Mouse (Mus musculus): ENCODE measurements around the gene Gatd1.
"Not testable (repeated sequence)": the region's sequence is repeated elsewhere in the genome, so short reads cannot be mapped to it uniquely, and the experiment has no call there.

Gene Gatd1

GRCm38 (mm10) chr7:141413809-141414584, at the start of gene Gatd1:
Gatd1 (minus strand) TSS chr7:141414136.
- DNase-seq (ENCODE audit: low spot score in 2 of 2): peak; percentile 99 to 100

- peak in 1 of 2 experiments; percentile 20 for DNase-seq (ENCODE audit: low spot score in 2 of 2)
Measured at GRCm38 (mm10) chr7:141462333-141462821, 48.4 kb upstream of the Gatd1 start.

- peak in 1 of 2 experiments; percentile 24 for DNase-seq (ENCODE audit: low spot score in 2 of 2)
Measured at GRCm38 (mm10) chr7:141461521-141462332, 47.8 kb upstream of the Gatd1 start.

GRCm38 (mm10) chr7:141460391-141461113, 46.6 kb upstream of the Gatd1 start, which contains the start of gene Cracr2b:
Cracr2b (plus strand) TSS chr7:141461094.
- peak in 1 of 2 experiments; percentile 39 for DNase-seq (ENCODE audit: low spot score in 2 of 2)

GRCm38 (mm10) chr7:141460001-141460390, 46.1 kb upstream of the Gatd1 start:
- no peak for DNase-seq (ENCODE audit: low spot score in 2 of 2)

- peak in 1 of 2 experiments; percentile 24 for DNase-seq (ENCODE audit: low spot score in 2 of 2)
Measured at GRCm38 (mm10) chr7:141459301-141459711, 45.4 kb upstream of the Gatd1 start.

GRCm38 (mm10) chr7:141458661-141459060, 44.7 kb upstream of the Gatd1 start:
- peak in 1 of 2 experiments; percentile 21 for DNase-seq (ENCODE audit: low spot score in 2 of 2)

GRCm38 (mm10) chr7:141457986-141458660, 44.2 kb upstream of the Gatd1 start:
- peak in 1 of 2 experiments; percentile 29 for DNase-seq (ENCODE audit: low spot score in 2 of 2)

GRCm38 (mm10) chr7:141457236-141457635, 43.3 kb upstream of the Gatd1 start:
- peak in 1 of 2 experiments; percentile 21 for DNase-seq (ENCODE audit: low spot score in 2 of 2)

- peak in 1 of 2 experiments; percentile 25 for DNase-seq (ENCODE audit: low spot score in 2 of 2)
Measured at GRCm38 (mm10) chr7:141456739-141457138, 42.8 kb upstream of the Gatd1 start.

GRCm38 (mm10) chr7:141455610-141456314, 41.8 kb upstream of the Gatd1 start:
- peak in 1 of 2 experiments; percentile 62 for DNase-seq (ENCODE audit: low spot score in 2 of 2)

GRCm38 (mm10) chr7:141454967-141455551, 41.1 kb upstream of the Gatd1 start, which contains the start of gene Pnpla2:
Pnpla2 (plus strand) TSS chr7:141455198.
- DNase-seq (ENCODE audit: low spot score in 2 of 2): peak; percentile 95

GRCm38 (mm10) chr7:141453636-141454035, 39.7 kb upstream of the Gatd1 start:
- DNase-seq (ENCODE audit: low spot score in 2 of 2): no peak

- no peak for DNase-seq (ENCODE audit: low spot score in 2 of 2)
Measured at GRCm38 (mm10) chr7:141451928-141452327, 38.0 kb upstream of the Gatd1 start.

- peak; percentile 96 for DNase-seq (ENCODE audit: low spot score in 2 of 2)
Measured at GRCm38 (mm10) chr7:141447110-141447991, 33.4 kb upstream of the Gatd1 start, which contains the start of gene Rplp2. Rplp2 (plus strand) TSS chr7:141447370.

GRCm38 (mm10) chr7:141446374-141446773, 32.4 kb upstream of the Gatd1 start:
- not testable (repeated sequence) for DNase-seq (ENCODE audit: low spot score in 2 of 2)

GRCm38 (mm10) chr7:141443828-141444237, 29.9 kb upstream of the Gatd1 start, which contains the start of gene Pidd1:
Pidd1 (minus strand) TSS chr7:141444025.
- peak; percentile 52 to 55 for DNase-seq (ENCODE audit: low spot score in 2 of 2)

GRCm38 (mm10) chr7:141443081-141443821, 29.3 kb upstream of the Gatd1 start:
- DNase-seq (ENCODE audit: low spot score in 2 of 2): peak; percentile 28 to 48

Measured in right cerebral cortex, postnatal 10 days (tissue).